Mouse (Mus musculus): ENCODE results near the gene Lrrc7. TPM values are rescaled to one million over a fixed set of nuclear protein-coding genes. Genes with fewer than 3 reads are reported as not detected.
A peak's percentile ranks its signal among the peaks of the same experiment; 100 is the strongest.

Gene Lrrc7
- polyA plus RNA-seq, 1 experiment: not detected

- TF ChIP-seq CTCF (IDR thresholded peaks at IDR 0.05; ENCODE audit: insufficient read depth, low read length): no peak
- no peak for TF ChIP-seq POLR2A (IDR thresholded peaks at IDR 0.05; ENCODE audit: borderline replicate concordance, extremely low read depth, low read depth, low read length)
- no peak for DNase-seq
- H3K4me1 ChIP-seq (ENCODE audit: control insufficient read depth, insufficient read depth, low read length): no peaks in the 10 kb centered on the region
- 55% methylated on average over 9 of the region's 9 CpGs for WGBS
- no peak overlapping the region for H3K4me3 ChIP-seq (replicated peaks; ENCODE audit: extremely low read depth, low read depth, low read length)
Measured at GRCm38 (mm10) chr3:158068613-158069263, 493.3 kb downstream of the Lrrc7 start.

GRCm38 (mm10) chr3:158067916-158068315 lies 494.1 kb downstream of the Lrrc7 start:
- no peak for DNase-seq
- no peak overlapping the region for H3K4me3 ChIP-seq (replicated peaks; ENCODE audit: extremely low read depth, low read depth, low read length)
- WGBS: 75% methylated on average over 7 of the region's 7 CpGs
- no peak for TF ChIP-seq POLR2A (IDR thresholded peaks at IDR 0.05; ENCODE audit: borderline replicate concordance, extremely low read depth, low read depth, low read length)
- no peak for TF ChIP-seq CTCF (IDR thresholded peaks at IDR 0.05; ENCODE audit: insufficient read depth, low read length)
- H3K4me1 ChIP-seq (ENCODE audit: control insufficient read depth, insufficient read depth, low read length): no peaks in the 10 kb centered on the region

- TF ChIP-seq CTCF (IDR thresholded peaks at IDR 0.05; ENCODE audit: insufficient read depth, low read length) (no peak), POLR2A (IDR thresholded peaks at IDR 0.05; ENCODE audit: borderline replicate concordance, extremely low read depth, low read depth, low read length) (no peak)
- no peak for DNase-seq
- Histone ChIP-seq H3K4me3 (replicated peaks; ENCODE audit: extremely low read depth, low read depth, low read length) (no peak overlapping the region), H3K4me1 (ENCODE audit: control insufficient read depth, insufficient read depth, low read length) (no peaks in the 10 kb centered on the region)
- WGBS: 92% methylated on average over 2 of the region's 2 CpGs
Measured at GRCm38 (mm10) chr3:158065256-158065655, 496.8 kb downstream of the Lrrc7 start.

DNA sequence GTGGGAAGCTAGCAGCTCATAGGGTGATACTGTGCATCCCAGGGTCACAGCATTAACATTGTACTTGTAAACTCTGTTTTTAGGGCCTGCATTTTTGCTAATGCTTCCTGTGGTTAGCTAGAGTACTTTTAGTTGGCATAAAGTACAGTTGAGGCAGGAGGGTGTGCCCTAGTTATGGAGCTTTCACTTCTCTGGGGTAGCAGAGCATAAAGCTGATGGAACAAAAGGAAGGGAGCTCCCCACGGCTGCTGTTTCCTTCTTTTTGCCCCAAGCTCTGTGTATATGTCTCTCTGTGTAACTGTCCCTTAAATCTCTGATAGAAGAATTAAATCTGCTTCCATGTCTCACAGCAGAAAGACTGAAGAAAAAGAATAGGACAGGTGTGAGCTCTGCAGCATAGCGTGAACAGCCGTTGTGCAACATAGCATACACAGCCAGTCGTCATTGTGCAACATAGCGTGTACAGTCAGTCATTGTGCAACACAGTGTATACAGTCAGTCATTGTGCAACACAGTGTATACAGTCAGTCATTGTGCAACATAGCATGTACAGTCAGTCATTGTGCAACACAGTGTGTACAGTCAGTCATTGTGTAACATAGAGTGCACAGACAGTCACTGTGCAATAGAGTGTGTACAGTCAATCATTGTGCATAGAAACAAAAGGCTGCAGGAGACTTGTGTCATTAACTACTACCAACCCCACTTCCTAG lies 500.1 kb downstream of the Lrrc7 start:
- no peak for DNase-seq
- H3K4me1 ChIP-seq (ENCODE audit: control insufficient read depth, insufficient read depth, low read length): no peaks in the 10 kb centered on the region
- 71% methylated on average over 5 of the region's 5 CpGs for WGBS
- TF ChIP-seq CTCF (IDR thresholded peaks at IDR 0.05; ENCODE audit: insufficient read depth, low read length): no peak
- no peak for TF ChIP-seq POLR2A (IDR thresholded peaks at IDR 0.05; ENCODE audit: borderline replicate concordance, extremely low read depth, low read depth, low read length)
- no peak overlapping the region for H3K4me3 ChIP-seq (replicated peaks; ENCODE audit: extremely low read depth, low read depth, low read length)

- no peak for DNase-seq
- TF ChIP-seq POLR2A (IDR thresholded peaks at IDR 0.05; ENCODE audit: borderline replicate concordance, extremely low read depth, low read depth, low read length) (no peak), CTCF (IDR thresholded peaks at IDR 0.05; ENCODE audit: insufficient read depth, low read length) (no peak)
- Histone ChIP-seq H3K4me1 (ENCODE audit: control insufficient read depth, insufficient read depth, low read length) (no peaks in the 10 kb centered on the region), H3K4me3 (replicated peaks; ENCODE audit: extremely low read depth, low read depth, low read length) (no peak overlapping the region)
- 82% methylated on average over 2 of the region's 2 CpGs for WGBS
Measured at GRCm38 (mm10) chr3:158060621-158061291, 501.3 kb downstream of the Lrrc7 start.

GRCm38 (mm10) chr3:158049508-158049907 lies 512.5 kb downstream of the Lrrc7 start:
- WGBS: 85% methylated on average over 2 of the region's 2 CpGs
- Histone ChIP-seq H3K4me3 (replicated peaks; ENCODE audit: extremely low read depth, low read depth, low read length) (no peak overlapping the region), H3K4me1 (ENCODE audit: control insufficient read depth, insufficient read depth, low read length) (no peaks in the 10 kb centered on the region)
- no peak for TF ChIP-seq CTCF (IDR thresholded peaks at IDR 0.05; ENCODE audit: insufficient read depth, low read length)
- TF ChIP-seq POLR2A (IDR thresholded peaks at IDR 0.05; ENCODE audit: borderline replicate concordance, extremely low read depth, low read depth, low read length): no peak
- DNase-seq: no peak

DNA sequence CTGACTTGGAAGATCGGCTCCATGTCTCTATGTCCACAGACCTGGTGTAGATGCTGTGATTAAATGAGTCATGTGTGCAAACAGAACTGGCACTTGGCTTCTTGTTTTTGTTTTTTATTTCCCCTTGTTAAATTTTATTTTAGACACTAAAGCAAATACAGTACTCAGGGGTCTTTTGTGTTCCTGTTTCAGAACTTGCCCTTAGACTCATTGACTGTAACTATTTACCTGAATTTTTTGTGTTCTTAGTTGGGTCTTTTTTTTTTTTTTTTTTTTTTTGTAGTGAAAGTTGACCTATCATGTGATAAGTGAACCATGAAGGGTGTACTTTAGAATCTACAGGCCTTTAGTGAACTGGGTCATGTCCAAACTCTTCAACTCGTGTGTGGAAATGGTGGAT lies 521.3 kb downstream of the Lrrc7 start:
- WGBS: 43% methylated on average over 2 of the region's 2 CpGs
- H3K4me1 ChIP-seq (ENCODE audit: control insufficient read depth, insufficient read depth, low read length): no peaks in the 10 kb centered on the region
- no peak for DNase-seq
- TF ChIP-seq CTCF (IDR thresholded peaks at IDR 0.05; ENCODE audit: insufficient read depth, low read length): no peak
- TF ChIP-seq POLR2A (IDR thresholded peaks at IDR 0.05; ENCODE audit: borderline replicate concordance, extremely low read depth, low read depth, low read length): no peak
- no peak overlapping the region for H3K4me3 ChIP-seq (replicated peaks; ENCODE audit: extremely low read depth, low read depth, low read length)

DNA sequence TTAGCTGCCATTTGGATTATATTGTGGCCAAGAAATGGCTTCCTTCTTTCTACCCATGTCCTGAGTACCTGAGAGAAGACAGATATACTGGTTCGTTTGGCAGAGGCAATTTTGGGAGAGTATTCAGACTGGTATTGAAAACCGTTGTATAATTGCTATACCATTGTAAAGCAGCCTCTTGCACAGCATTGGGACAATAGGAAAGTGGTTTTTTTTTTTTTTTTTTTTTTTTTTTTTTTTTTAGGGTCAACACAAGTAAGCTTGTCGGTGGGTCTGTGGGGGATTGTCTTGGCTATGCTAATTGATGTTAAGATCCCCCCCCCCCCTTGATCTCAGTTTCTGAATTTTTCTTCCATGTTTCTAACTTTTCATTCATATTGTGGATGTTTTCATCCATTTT lies 523.9 kb downstream of the Lrrc7 start:
- H3K4me1 ChIP-seq (ENCODE audit: control insufficient read depth, insufficient read depth, low read length): peaks cover 3% of the 10 kb centered on the region; the same call in 1 of the 2 replicates
- no peak overlapping the region for H3K4me3 ChIP-seq (replicated peaks; ENCODE audit: extremely low read depth, low read depth, low read length)
- 81% methylated on average over 3 of the region's 3 CpGs for WGBS
- no peak for DNase-seq
- TF ChIP-seq POLR2A (IDR thresholded peaks at IDR 0.05; ENCODE audit: borderline replicate concordance, extremely low read depth, low read depth, low read length) (no peak), CTCF (IDR thresholded peaks at IDR 0.05; ENCODE audit: insufficient read depth, low read length) (no peak)

GRCm38 (mm10) chr3:158036329-158036988 lies 525.6 kb downstream of the Lrrc7 start, which contains the start of the genes Srsf11 and Lrrc40:
Gene Srsf11, minus strand, starts transcription at chr3:158036639.
Gene Lrrc40, plus strand, starts transcription at chr3:158036662.
- Histone ChIP-seq H3K4me1 (ENCODE audit: control insufficient read depth, insufficient read depth, low read length) (peaks cover 6% of the 10 kb centered on the region; the same call in 1 of the 2 replicates), H3K4me3 (replicated peaks; ENCODE audit: extremely low read depth, low read depth, low read length) (peak within 1 kb of the TSS; percentile 95)
- peak; percentile 94 for DNase-seq
- WGBS: under 1% methylated on average over 55 of the region's 55 CpGs
- no peak for TF ChIP-seq CTCF (IDR thresholded peaks at IDR 0.05; ENCODE audit: insufficient read depth, low read length)
- TF ChIP-seq POLR2A (IDR thresholded peaks at IDR 0.05; ENCODE audit: borderline replicate concordance, extremely low read depth, low read depth, low read length): peak; percentile 86; the same call in 1 of the 2 replicates

All from lung, adult 2 months (tissue).